ENCODE assay signal across 21 mouse cellular contexts in the genomic region with DNA sequence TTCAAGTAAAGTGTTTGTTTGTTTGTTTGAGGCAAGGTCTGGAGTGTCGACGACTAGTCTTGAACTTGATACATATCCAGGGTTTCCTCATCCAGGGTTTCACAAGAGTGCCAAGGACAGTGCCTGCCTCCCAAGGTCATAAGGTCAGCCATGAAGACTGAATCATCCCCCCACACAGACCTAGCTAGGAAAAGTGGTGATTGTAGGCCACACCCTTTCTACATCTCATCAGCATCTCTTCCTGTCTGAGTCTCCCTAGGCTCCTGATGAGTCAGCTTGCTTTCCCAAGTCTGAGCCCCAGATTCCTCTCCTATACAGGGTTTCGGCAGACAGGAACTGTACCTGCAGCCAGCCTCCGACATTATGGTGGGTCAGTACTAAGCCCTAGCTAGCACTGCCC. TPM values are rescaled to one million over a fixed set of nuclear protein-coding genes. Genes with fewer than 3 reads are reported as not detected.
DNase-seq lines count a peak whose midpoint lies in the region; ATAC-seq and TF ChIP-seq lines count a peak whose summit lies in the region.
"Had no signal": no experiment of that assay in that cellular context is flagged by ENCODE, and none has a peak within 500 bp of the region (broad histone marks: within the 10 kb centered on the region; RNA-seq: fewer than 3 reads in every experiment).

No protein-coding gene starts in this region.

- H3K4me2 ChIP-seq in intestine, embryonic 16.5 days (ENCODE audit: low read depth, low read length) = no peak overlapping the region
- H3K4me2 ChIP-seq: embryonic facial prominence, embryonic 15.5 days; hindbrain, embryonic 13.5 days; liver, embryonic 13.5 days had no signal

- H3K9me3 ChIP-seq in intestine, embryonic 16.5 days (ENCODE audit: control insufficient read depth, low read length) = no peaks in the 10 kb centered on the region
- H3K9me3 ChIP-seq: embryonic facial prominence, embryonic 15.5 days; heart, embryonic 10.5 days; hindbrain, embryonic 13.5 days; liver, embryonic 13.5 days; megakaryocyte, embryonic 14.5 days had no signal

- peak overlapping the region; percentile 73 for H3K27ac ChIP-seq in embryonic fibroblast, embryonic 13.5 days (ENCODE audit: insufficient read depth, low read length)
- no peak overlapping the region for H3K27ac ChIP-seq in left cerebral cortex, adult 2 months
- no peak overlapping the region for H3K27ac ChIP-seq in intestine, embryonic 16.5 days (ENCODE audit: low read length)
- H3K27ac ChIP-seq: embryonic facial prominence, embryonic 15.5 days; heart, embryonic 10.5 days; hindbrain, embryonic 13.5 days; liver, embryonic 13.5 days had no signal

- ATAC-seq in intestine, embryonic 16.5 days = no peak
- ATAC-seq: CD4-positive, CD25-positive, alpha-beta regulatory T cell, adult 4 months; intestine, postnatal 0 days; midbrain, embryonic 16.5 days; Patski had no signal

- H3K4me3 ChIP-seq in embryonic fibroblast, embryonic 13.5 days (ENCODE audit: insufficient read depth, low read length) = no peak overlapping the region
- H3K4me3 ChIP-seq in left cerebral cortex, adult 2 months = no peak overlapping the region
- H3K4me3 ChIP-seq in intestine, embryonic 16.5 days (ENCODE audit: low read length) = no peak overlapping the region
- H3K4me3 ChIP-seq: embryonic facial prominence, embryonic 15.5 days; heart, embryonic 10.5 days; hindbrain, embryonic 13.5 days; liver, embryonic 13.5 days; megakaryocyte, embryonic 14.5 days had no signal

- DNase-seq in adrenal gland, postnatal 14 days = peak; percentile 38
- DNase-seq in adrenal gland, postnatal 4 days (ENCODE audit: low spot score in 2 of 2) = no peak
- DNase-seq in 3T3-L1 (ENCODE audit: low read depth, low spot score) (peak; percentile 89), ES-CJ7 (ENCODE audit: low read depth, low spot score) (peak; percentile 86)
- DNase-seq in left cerebral cortex, adult 2 months (ENCODE audit: extremely low spot score in 1 of 2, low spot score in 2 of 2) = no peak
- DNase-seq: cerebellum, postnatal 14 days; embryo, embryonic 11 days; gastrocnemius, postnatal 36 days; heart, postnatal 10 days; liver, embryonic 13.5 days; thymus, postnatal 14 days had no signal

- H3K4me1 ChIP-seq in embryonic fibroblast, embryonic 13.5 days (ENCODE audit: control insufficient read depth, insufficient read depth, low read length) = peaks cover 10% of the 10 kb centered on the region
- peaks cover 16% of the 10 kb centered on the region for H3K4me1 ChIP-seq in intestine, embryonic 16.5 days (ENCODE audit: control insufficient read depth, insufficient read depth, low read length)
- H3K4me1 ChIP-seq: hindbrain, embryonic 13.5 days; liver, embryonic 13.5 days had no signal

- intact Hi-C loops in left cerebral cortex, adult 2 months (cut with DNase I) = no loop called here

- TF ChIP-seq POLR2A in embryonic fibroblast, embryonic 13.5 days (IDR thresholded peaks at IDR 0.05; ENCODE audit: low read depth, low read length) = no peak

- no peak overlapping the region for H3K9ac ChIP-seq in intestine, embryonic 16.5 days (ENCODE audit: low read depth, low read length)
- H3K9ac ChIP-seq: embryonic facial prominence, embryonic 15.5 days; hindbrain, embryonic 13.5 days; liver, embryonic 13.5 days had no signal

- no peaks in the 10 kb centered on the region for H3K27me3 ChIP-seq in intestine, embryonic 16.5 days (replicated peaks; ENCODE audit: control insufficient read depth, insufficient read depth, low read length)
- H3K27me3 ChIP-seq: embryonic facial prominence, embryonic 15.5 days; hindbrain, embryonic 13.5 days; liver, embryonic 13.5 days; megakaryocyte, embryonic 14.5 days; Patski had no signal

- WGBS in intestine, embryonic 16.5 days = 77% methylated on average over 4 of the region's 4 CpGs

- TF ChIP-seq CTCF in embryonic fibroblast, embryonic 13.5 days (IDR thresholded peaks at IDR 0.05; ENCODE audit: borderline replicate concordance, insufficient read depth, low read length) = no peak
- TF ChIP-seq CTCF in left cerebral cortex, adult 2 months (IDR thresholded peaks at IDR 0.05) = no peak

- no peaks in the 10 kb centered on the region for H3K36me3 ChIP-seq in intestine, embryonic 16.5 days (ENCODE audit: control insufficient read depth, insufficient read depth, low read length)
- H3K36me3 ChIP-seq: embryonic facial prominence, embryonic 15.5 days; heart, embryonic 10.5 days; hindbrain, embryonic 13.5 days; liver, embryonic 13.5 days had no signal

RNA-seq across cellular contexts. Expression of a gene that starts 41.7 kb away (rescaled TPM):
- 21.3 and 22.5 TPM in 2 replicates for total RNA-seq in adrenal gland, postnatal 14 days (2021)
- total RNA-seq in adrenal gland, postnatal 4 days (2021) = 10 to 100 TPM; 16.8 to 19.8 TPM
- 43.6 TPM in 2 replicates for polyA plus RNA-seq in embryonic fibroblast, embryonic 13.5 days (2011; ENCODE audit: insufficient read length, low read depth, missing spikeins)
- 10 to 100 TPM; 14.1 to 14.7 TPM for total RNA-seq in left cerebral cortex, adult 2 months (2021)
- 18.2 and 19.5 TPM in 2 replicates for polyA plus RNA-seq in intestine, embryonic 16.5 days (2015; fragmentation: Nextera tagmentation; extraction: Ambion mirVana)

Comparison
In these comparisons a context has a peak if more than half of its experiments do, and no peak if none do; other contexts are left out.
1. DNase-seq: peak in adrenal gland, postnatal 14 days (single experiment), 3T3-L1 (single experiment) and ES-CJ7 (single experiment); none in adrenal gland, postnatal 4 days (0 of 2) and left cerebral cortex, adult 2 months (0 of 2).